Mouse (Mus musculus): ENCODE results near the gene Dnah1. TPM values are rescaled to one million over a fixed set of nuclear protein-coding genes. Genes with fewer than 3 reads are reported as not detected.

Gene Dnah1
- polyA plus RNA-seq, 1 experiment: not detected

DNA sequence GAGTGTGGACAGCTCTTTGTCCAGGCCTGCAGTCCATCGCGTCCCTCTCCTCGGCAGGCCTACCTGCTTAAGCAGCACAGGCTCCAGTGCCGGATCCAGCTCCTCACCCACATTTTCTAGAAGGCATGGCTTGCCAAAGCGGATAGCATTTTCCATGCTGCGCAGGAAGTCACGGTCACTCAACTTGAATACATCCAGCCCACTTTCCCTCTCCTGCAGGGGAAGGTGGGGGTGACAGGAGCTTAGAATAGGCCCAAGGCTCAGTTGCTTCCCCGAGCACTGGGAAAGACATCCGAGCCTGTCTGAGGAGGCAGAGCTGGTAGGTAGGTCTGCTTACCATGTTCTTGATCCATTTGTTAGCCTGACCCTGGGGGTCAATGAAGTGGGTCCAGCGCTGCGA lies 56.0 kb downstream of the Dnah1 start:
- Histone ChIP-seq H3K4me1 (ENCODE audit: control insufficient read depth, insufficient read depth, insufficient read length, low read length) (no peaks in the 10 kb centered on the region), H3K4me3 (ENCODE audit: insufficient read depth, low read depth, low read length) (no peak overlapping the region), H3K27ac (replicated peaks; ENCODE audit: low read depth, low read length) (no peak overlapping the region)

DNA sequence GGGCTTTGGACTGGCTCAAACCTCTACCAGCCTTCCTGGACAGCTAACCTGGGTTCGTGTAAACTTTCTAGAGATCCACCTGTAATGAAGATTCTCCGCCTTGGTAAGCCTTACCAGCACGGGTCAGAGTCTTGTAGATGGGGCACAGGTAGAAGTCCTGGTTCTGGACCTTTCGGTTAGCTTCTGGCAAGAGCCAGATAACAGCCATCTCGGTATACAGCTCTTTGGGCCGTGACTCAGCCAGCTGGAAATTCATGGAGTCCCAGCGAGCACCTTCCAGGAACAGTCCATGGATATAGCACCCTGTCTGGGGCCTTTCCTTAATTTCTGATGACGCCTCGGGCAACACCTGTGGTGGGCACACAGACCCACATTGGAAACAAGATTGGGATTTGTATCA lies 62.8 kb downstream of the Dnah1 start:
- H3K27ac ChIP-seq (replicated peaks; ENCODE audit: low read depth, low read length): no peak overlapping the region
- H3K4me3 ChIP-seq (ENCODE audit: insufficient read depth, low read depth, low read length): no peak overlapping the region
- no peaks in the 10 kb centered on the region for H3K4me1 ChIP-seq (ENCODE audit: control insufficient read depth, insufficient read depth, insufficient read length, low read length)

GRCm38 (mm10) chr14:31260374-31260773 lies 63.3 kb downstream of the Dnah1 start:
- H3K4me1 ChIP-seq (ENCODE audit: control insufficient read depth, insufficient read depth, insufficient read length, low read length): no peaks in the 10 kb centered on the region
- H3K27ac ChIP-seq (replicated peaks; ENCODE audit: low read depth, low read length): no peak overlapping the region
- no peak overlapping the region for H3K4me3 ChIP-seq (ENCODE audit: insufficient read depth, low read depth, low read length)

DNA sequence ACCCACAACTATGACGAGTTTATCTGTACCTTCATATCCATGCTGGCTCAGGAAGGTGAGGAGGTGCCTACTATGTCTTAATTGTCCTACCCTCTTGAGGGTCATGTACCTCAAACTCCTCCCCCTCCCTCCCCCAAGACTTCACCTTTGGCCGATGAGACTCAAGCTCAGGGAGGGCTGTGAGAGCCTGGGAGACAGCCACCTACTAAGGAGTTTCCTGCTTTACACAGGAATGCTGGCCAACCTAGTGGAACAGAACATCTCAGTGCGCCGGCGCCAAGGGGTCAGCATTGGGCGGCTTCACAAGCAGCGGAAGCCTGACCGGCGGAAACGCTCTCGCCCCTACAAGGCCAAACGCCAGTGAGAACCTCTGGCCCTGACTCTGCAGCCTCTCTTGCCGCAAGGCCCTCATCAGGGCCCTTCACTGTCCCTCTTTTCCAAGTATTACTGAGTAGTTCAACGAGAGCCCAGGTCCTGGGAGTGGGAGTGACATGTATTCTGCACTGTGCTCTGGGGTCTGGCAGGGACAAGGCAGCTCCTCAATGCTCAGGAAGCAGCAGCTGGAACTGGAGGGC lies 65.1 kb downstream of the Dnah1 start:
- no peaks in the 10 kb centered on the region for H3K4me1 ChIP-seq (ENCODE audit: control insufficient read depth, insufficient read depth, insufficient read length, low read length)
- no peak overlapping the region for H3K27ac ChIP-seq (replicated peaks; ENCODE audit: low read depth, low read length)
- no peak overlapping the region for H3K4me3 ChIP-seq (ENCODE audit: insufficient read depth, low read depth, low read length)

DNA sequence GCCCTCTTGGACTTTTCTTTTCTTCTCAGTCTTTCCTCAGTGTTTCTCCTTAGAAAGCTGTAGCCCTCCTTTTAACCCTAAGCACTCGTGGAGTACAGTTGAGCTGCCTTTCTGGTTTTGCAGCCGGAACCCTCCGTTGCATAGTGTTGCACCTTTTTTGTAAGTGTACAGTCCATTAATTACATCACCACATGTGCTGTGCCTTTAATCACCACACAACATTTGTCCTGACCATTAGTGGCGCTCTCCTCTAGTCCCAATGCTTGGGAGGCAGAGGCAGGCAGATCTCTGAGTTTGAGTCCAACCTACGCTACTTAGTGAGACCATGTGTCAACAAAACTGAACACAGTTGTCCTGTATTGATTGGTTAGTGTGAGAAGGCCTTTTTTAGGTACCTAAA lies 71.6 kb downstream of the Dnah1 start:
- Histone ChIP-seq H3K4me1 (ENCODE audit: control insufficient read depth, insufficient read depth, insufficient read length, low read length) (no peaks in the 10 kb centered on the region; the same call in 1 of the 2 replicates), H3K4me3 (ENCODE audit: insufficient read depth, low read depth, low read length) (peak overlapping the region; percentile 79), H3K27ac (replicated peaks; ENCODE audit: low read depth, low read length) (no peak overlapping the region)

DNA sequence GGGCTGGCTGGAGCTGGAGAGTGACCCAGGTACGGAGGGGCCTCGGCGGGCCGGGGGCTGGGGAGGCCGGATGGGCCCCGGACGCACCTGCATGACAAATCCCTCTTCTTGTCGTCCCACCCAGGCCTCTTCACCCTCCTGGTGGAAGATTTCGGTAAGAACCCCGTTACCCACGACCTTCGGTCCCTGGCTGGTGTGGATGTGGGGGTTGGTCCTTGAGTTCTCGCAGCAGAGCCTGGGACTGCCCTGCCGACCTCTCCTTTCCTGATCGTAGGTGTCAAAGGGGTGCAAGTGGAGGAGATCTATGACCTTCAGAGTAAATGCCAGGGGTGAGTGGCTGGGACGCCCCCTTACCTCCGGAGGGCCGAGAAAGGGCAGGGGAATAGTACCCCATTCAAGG lies 72.1 kb downstream of the Dnah1 start:
- peak overlapping the region; percentile 53 for H3K27ac ChIP-seq (replicated peaks; ENCODE audit: low read depth, low read length)
- H3K4me1 ChIP-seq (ENCODE audit: control insufficient read depth, insufficient read depth, insufficient read length, low read length): no peaks in the 10 kb centered on the region; the same call in 1 of the 2 replicates
- peak overlapping the region; percentile 79 for H3K4me3 ChIP-seq (ENCODE audit: insufficient read depth, low read depth, low read length)

- H3K27ac ChIP-seq (replicated peaks; ENCODE audit: low read depth, low read length): peak within 1 kb of the TSS; percentile 96
- no peaks in the 10 kb centered on the region; the same call in 1 of the 2 replicates for H3K4me1 ChIP-seq (ENCODE audit: control insufficient read depth, insufficient read depth, insufficient read length, low read length)
- H3K4me3 ChIP-seq (ENCODE audit: insufficient read depth, low read depth, low read length): peak within 1 kb of the TSS; percentile 85
Observed at GRCm38 (mm10) chr14:31251084-31251604, 72.6 kb downstream of the Dnah1 start, which contains the start of the genes Phf7 and Bap1. Phf7 (minus strand) TSS chr14:31251317. Bap1 (plus strand) TSS chr14:31251450.

- H3K4me1 ChIP-seq (ENCODE audit: control insufficient read depth, insufficient read depth, insufficient read length, low read length): no peaks in the 10 kb centered on the region; the same call in 1 of the 2 replicates
- H3K27ac ChIP-seq (replicated peaks; ENCODE audit: low read depth, low read length): peak overlapping the region; percentile 96
- peak overlapping the region; percentile 85 for H3K4me3 ChIP-seq (ENCODE audit: insufficient read depth, low read depth, low read length)
Observed at GRCm38 (mm10) chr14:31250222-31251083, 73.2 kb downstream of the Dnah1 start.

GRCm38 (mm10) chr14:31248396-31248795 lies 75.3 kb downstream of the Dnah1 start:
- Histone ChIP-seq H3K4me1 (ENCODE audit: control insufficient read depth, insufficient read depth, insufficient read length, low read length) (no peaks in the 10 kb centered on the region; the same call in 1 of the 2 replicates), H3K27ac (replicated peaks; ENCODE audit: low read depth, low read length) (no peak overlapping the region), H3K4me3 (ENCODE audit: insufficient read depth, low read depth, low read length) (no peak overlapping the region)

- Histone ChIP-seq H3K4me1 (ENCODE audit: control insufficient read depth, insufficient read depth, insufficient read length, low read length) (no peaks in the 10 kb centered on the region), H3K27ac (replicated peaks; ENCODE audit: low read depth, low read length) (no peak overlapping the region), H3K4me3 (ENCODE audit: insufficient read depth, low read depth, low read length) (no peak overlapping the region)
Observed at GRCm38 (mm10) chr14:31245946-31246345, 77.8 kb downstream of the Dnah1 start.

- Histone ChIP-seq H3K4me1 (ENCODE audit: control insufficient read depth, insufficient read depth, insufficient read length, low read length) (no peaks in the 10 kb centered on the region), H3K4me3 (ENCODE audit: insufficient read depth, low read depth, low read length) (no peak overlapping the region), H3K27ac (replicated peaks; ENCODE audit: low read depth, low read length) (no peak overlapping the region)
Observed at GRCm38 (mm10) chr14:31244777-31245176, 78.9 kb downstream of the Dnah1 start.

- H3K27ac ChIP-seq (replicated peaks; ENCODE audit: low read depth, low read length): no peak overlapping the region
- H3K4me1 ChIP-seq (ENCODE audit: control insufficient read depth, insufficient read depth, insufficient read length, low read length): no peaks in the 10 kb centered on the region
- H3K4me3 ChIP-seq (ENCODE audit: insufficient read depth, low read depth, low read length): no peak overlapping the region
Observed at GRCm38 (mm10) chr14:31240528-31240927, 83.2 kb downstream of the Dnah1 start.

DNA sequence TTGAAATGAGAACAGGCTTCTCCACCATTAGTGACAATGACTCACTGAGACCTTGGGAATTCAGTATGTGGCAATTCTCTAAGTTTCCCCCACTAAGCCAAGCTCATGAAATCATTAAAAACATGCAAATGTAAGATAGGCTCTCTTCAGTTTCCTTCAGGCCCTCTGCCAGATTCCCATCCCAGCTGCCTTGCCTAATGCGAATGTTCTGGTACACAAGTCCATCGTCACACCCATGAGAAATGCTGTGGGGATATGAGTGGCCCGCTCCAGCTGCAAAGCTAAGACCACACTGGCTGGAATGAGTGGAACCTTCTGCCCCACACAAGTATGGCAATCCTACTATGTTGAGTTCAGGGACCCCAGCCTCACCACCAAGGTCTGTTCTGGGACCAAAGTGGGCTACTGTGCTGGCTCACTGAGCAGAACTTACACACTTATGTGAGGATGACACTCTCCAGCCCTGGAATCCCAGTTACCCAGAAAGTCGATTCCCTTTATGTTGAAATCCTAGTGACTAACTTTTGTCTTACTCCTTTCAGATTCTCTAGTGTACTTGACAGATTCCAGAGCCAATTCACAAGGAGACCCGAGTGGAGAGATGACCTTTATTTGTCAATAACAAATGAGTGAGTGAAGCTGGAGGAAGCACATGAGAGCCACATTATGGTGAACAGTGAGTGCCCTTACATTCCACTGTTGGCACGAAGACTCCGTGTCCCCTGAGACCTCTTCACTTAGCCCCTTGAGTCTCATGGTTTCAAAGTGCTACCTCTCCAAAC lies 86.4 kb downstream of the Dnah1 start:
- peaks cover 5% of the 10 kb centered on the region; the same call in 1 of the 2 replicates for H3K4me1 ChIP-seq (ENCODE audit: control insufficient read depth, insufficient read depth, insufficient read length, low read length)
- no peak overlapping the region for H3K4me3 ChIP-seq (ENCODE audit: insufficient read depth, low read depth, low read length)
- H3K27ac ChIP-seq (replicated peaks; ENCODE audit: low read depth, low read length): no peak overlapping the region

- Histone ChIP-seq H3K4me1 (ENCODE audit: control insufficient read depth, insufficient read depth, insufficient read length, low read length) (peaks cover 29% of the 10 kb centered on the region), H3K27ac (replicated peaks; ENCODE audit: low read depth, low read length) (peak overlapping the region; percentile 98), H3K4me3 (ENCODE audit: insufficient read depth, low read depth, low read length) (peak overlapping the region; percentile 1; the same call in 1 of the 2 replicates)
Observed at GRCm38 (mm10) chr14:31233996-31234591, 89.6 kb downstream of the Dnah1 start.
